Mouse (Mus musculus) spleen, postnatal 10 days (tissue): ENCODE measurements around the gene Tead1.
A peak's percentile ranks its signal among the peaks of the same experiment; 100 is the strongest.

Experiments
- DNase-seq, 2 experiments: peaks; one replicate each; pipeline ENCODE4 v3.0.0; 2021 to 2022; ENCODE audit warnings: low spot score in 2 of 2

Tead1 gene

DNA sequence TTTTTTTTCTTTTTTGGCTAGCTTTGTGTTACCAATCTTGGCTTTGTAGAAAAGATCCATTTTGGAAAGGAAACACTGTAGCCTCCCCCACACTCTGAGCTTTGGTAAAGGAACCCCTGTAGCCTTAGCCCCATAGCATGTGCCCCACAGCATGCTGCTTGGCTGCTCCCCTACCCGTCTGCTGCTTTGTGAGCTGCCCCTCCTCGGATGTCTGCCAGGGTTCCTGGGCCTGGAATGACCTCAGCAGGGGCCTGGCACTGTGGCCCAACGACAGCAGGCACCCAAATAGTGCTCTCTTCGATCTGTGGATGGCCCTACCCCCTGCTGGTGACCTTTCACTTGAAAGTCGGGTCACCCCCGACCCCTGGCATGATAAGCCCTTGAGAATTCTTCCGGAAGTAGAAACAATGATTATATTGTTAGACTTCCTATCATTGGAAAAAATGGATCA is 177.0 kb downstream of the Tead1 start:
- no peak for DNase-seq

DNA sequence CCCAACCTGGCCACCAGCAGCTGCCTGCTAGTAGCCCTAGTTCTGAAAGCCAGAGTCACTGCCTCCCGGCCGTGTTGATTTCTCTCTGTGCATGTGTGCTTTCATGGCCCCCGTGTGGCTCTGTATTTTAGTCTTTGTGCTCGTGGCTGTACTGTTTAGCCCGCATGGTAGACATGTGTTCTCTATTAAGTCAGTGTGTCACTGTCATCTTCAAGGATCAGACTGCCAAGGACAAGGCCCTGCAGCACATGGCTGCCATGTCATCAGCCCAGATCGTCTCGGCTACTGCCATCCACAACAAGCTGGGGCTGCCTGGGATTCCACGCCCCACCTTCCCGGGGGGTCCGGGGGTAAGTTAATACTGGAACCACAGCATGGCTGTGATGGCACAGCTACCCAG is 177.5 kb downstream of the Tead1 start:
- no peak for DNase-seq

DNA sequence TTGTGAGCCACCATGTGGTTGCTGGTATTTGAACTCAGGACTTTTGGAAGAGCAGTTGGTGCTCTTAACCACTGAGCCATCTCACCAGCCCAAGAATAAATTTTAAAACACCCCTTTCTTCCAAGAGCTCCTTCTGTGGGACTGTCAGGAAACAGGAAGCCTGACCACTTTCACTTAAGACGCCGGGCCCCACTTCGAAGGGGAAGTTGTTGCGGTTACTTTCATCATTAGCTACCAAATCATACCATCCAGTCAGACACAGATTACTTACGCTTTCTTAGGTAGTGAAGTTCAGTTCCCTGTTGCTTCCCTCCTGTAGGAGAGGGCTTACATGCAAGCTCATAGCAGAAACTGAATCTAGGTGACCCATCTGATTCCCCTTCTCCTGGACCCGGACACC is 180.8 kb downstream of the Tead1 start:
- DNase-seq = no peak

DNA sequence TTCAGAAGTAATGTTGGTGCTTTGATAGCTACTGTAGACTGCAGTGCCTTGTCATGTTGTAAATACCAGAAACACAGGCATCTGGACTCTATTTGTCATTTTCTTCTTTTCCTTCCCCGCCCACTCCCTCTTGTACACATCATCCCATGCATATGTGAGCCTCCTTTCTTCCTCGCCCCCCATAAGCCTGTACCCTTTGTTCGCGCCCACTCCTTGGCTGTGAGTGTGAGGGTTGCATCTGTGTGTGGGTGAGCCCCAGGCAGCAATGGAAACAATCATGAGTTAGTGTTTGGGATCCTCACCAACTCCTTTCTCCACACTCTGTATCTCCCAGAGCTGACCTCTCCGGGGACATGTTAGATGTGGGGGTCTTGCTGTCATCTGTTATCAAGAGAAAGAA is 183.0 kb downstream of the Tead1 start:
- no peak for DNase-seq

DNA sequence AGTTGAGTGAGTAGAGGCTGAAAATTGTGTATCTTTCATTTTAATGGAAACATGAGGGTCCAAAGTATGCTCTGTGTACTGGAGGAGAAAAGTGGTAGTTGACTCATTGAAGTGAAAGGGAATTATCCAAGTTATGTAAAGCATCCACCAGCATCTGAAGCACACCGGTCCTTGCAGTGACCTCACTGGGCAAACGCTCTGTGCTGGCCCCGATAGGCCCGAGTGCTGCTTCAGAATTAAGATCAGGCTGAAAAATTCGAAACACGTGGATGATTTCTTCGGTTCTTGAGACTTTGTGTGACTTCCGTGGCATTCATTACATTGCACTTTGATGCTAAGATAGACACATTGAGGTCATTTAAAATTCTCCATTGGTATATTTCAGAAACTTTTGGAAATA is 185.1 kb downstream of the Tead1 start:
- DNase-seq = no peak

DNA sequence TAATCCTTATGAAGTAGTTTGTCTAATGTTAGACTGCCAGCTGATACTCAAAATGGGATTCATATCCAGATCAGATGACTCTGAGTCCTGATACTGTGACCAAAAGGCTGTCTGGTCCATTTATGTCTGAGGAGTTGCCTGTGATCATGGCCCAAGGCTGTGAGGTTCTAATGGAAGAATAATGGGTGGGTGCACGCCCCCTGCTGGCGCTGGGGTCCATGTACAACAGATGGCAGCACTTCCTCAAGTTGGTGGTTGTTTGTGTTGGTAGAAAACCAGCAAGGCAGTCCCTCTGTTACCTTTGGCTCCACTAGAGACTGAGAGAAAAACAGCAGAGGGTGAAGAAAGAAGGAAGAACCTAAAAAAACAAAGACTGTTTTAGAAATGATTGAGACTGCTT is 186.6 kb downstream of the Tead1 start:
- peak in 1 of 2 experiments; percentile 49 for DNase-seq

DNA sequence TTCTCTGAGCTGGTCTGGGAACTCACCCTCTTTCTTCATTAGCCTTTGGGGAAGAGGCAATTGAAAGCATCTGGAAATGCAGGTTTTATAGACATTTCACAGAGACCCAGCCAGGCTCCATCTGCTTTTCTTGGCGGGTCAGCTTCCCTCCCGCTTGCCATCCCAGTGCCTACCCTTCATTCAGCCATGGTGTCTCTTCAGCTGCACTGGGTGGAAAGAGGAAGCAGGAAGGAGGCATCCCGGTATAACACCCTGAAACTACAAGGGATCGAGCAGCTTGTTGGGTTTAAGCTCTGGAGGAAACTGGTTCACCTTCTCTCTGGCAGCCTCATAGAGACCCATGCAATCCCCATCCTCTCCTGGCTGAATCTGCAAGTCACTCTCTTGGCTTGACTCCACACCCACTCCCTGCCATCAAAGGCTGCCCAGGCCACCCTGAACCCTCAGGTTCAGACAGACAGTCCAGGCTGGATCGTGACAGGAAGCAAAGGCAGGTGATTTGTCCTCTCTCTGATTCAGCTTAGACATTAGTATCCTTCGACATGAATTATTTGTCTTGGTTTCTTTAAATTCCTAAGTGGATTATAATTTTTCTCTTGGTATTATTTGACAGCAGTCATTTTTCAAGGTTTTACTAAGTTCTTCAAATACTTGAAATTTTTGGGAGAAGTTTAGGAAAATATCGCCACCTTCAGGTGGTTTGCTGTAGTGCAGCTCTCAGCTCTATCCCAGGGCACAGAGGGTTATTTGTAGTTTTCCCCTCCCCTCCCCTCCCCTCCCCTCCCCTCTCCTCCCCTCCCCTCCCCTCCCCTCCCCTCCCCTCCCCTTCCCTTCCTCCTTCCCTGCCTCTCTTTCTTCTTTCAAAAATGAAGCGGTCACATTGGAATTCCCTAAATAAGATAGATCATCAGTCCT is 189.7 kb downstream of the Tead1 start:
- DNase-seq = peak in 1 of 2 experiments; percentile 42

DNA sequence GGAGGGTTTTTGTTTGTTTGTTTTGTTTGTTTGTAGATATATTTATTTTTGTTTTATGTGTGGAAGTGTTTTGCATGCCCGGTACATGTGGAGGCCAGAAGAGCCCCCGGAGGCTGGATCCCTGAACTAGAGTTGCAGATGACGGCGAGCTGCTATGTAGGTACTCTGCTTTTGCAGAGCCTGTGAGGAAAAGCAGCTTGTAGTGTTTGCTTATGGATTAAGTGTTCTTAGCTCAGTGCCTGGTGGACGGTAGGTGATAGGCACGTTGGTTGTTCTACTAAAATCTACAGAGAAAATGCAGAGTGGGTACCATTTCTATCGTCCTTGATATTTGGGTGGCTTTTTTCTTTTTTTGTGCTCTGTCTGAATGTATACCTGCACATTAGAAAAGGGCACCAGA is 192.6 kb downstream of the Tead1 start:
- no peak for DNase-seq

DNA sequence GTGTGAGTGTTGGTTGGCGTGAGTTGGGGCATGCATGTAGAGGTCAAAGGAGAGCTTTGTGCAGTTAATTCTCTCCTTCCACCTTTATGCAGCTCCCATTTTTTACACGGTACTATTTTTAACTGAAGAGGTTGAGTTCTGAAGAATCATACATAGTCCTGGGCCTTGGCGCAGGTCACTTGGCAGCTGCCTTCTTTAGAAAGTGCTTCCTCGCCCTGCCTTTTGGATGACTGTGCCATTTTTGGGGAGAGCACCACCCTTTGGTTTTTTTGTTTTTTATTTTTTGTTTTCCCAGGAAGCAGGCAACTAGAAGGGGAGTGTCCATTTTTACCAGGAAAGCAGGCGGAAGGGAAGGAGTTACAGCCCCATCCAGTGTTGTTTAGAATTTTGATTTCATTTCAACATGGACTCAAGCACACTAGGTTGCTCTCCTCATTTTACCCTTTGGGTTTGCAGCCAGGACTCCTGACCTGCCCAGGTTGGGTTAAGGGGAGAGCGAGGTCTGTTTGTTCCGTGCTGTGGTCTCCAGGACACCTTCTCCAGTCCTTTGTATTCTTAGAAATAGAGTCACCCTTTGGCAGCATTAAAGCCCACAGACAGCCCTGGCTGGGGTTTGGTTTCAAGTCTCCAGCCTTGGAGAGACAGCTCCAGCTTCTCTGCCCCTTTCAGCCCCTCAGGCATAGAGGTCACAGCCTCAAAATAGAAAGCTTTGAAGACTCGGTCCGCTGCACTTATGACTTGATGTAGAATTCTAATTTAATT is 193.5 kb downstream of the Tead1 start:
- no peak for DNase-seq

DNA sequence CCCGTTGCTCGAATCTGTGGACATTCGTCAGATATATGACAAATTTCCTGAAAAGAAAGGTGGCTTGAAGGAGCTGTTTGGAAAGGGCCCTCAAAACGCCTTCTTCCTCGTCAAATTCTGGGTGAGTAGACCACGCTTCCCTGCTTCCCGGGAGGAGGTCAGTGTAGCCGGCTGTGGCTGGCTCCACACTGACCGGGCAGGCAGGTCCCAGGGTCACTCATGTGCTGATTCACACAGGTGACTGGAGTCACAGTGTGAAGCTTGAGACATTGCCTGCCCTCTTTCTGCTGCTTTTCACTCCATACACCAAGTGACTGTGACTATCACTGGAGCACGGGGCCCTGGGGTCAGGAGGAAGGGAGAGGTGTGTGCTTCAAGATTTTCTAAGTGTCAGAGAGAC is 197.0 kb downstream of the Tead1 start:
- DNase-seq = no peak

DNA sequence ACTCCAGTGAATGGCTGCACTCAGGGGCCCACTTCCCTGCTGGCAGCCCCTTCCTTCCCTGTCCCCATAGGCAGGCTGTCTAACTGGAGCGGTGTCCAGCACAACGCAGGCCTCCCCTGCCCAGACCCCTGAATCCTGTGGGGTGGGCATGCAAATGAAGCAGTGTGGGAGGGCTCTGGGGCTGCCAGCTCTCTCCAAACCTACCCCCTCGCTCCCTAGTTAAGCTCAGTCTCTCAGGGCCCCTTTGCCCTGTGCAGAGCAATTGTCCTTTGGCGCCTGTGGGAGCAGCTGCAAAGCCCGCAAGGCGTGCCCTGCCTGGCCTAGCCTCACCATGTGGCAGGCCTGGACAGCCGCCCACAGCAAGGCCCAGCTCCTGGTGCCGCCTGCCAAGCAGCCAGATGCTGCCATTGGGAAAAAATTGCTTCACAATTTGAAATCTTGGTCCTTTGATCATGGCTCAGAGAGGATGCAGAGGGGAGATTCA is 204.7 kb downstream of the Tead1 start:
- DNase-seq = no peak

DNA sequence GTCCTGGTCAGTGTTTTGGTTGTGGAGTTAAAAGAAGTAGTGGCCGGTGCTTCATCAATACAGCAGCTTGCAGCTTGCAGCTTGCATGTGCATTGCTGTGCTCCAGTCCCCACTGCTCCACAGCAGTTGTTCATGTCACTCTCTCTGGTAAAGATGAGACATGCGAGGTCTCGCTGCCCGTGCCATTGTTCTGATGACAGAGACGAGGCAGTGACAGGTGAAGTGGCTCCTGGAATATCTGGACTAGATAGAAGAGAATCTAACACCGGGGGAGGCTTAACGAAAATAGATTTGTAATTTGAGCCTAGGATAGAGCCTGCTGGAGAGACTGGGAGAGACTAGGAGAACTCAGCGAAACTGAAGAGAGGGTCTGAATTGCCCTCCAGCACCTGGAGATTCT is 206.4 kb downstream of the Tead1 start:
- DNase-seq = no peak

DNA sequence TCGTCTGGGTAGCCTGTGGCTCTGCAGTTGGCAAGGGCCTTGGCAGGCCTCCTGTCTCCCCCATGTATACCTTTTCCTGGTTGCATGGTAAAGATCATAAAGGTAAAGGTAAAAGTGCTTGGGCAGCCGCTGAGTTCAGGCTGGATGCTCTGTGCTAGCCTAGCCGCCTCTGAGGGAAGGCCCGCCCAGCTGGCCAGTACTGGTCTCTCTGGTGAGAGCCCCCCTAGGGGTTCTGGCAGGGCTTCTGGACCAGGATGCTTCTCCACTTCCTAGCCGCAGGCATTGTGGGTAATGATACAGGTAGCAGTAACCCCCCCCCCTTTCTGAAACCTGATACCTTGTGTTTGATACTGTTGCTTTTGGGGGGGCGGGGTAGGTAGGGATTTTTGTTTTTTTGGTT is 212.8 kb downstream of the Tead1 start:
- no peak for DNase-seq

DNA sequence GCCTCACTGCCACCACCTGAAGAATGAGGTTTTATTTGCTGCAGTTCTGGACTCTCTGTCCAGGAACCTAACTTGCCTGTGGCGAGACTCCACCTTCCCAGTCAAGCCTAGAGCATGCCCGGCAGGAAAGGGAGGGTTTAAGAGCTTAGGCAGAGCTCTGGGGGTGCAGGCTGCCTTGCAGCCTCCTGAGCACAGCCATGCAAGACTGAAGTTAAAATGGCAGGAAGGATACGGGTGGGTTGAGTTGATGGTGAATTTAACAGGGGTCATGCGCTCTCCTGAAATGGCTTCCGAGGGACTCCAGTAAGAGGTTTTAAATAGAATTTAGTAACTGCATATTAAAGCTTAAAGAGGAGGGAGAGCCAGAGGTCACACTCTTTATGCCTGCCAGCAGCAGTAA is 213.5 kb downstream of the Tead1 start:
- DNase-seq = no peak

DNA sequence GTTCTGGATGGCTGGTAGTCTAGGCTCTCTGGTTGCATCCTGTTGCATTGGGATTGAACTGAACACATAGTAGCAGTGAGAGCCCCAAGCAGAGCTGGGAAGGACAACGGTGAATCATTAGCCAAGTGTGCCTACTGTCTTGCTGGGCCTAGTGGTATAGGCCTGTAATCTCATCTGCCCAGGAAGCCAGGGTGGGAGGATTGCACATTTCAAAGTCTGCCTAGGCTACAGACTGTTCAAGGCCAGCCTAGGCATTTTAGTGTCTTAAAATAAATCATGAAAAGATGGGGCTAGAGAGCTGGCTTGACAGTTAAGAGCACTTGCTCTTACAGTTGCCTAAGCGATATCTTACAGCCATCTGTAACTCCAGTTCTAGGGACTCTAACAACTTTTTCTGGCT is 217.2 kb downstream of the Tead1 start:
- no peak for DNase-seq

DNA sequence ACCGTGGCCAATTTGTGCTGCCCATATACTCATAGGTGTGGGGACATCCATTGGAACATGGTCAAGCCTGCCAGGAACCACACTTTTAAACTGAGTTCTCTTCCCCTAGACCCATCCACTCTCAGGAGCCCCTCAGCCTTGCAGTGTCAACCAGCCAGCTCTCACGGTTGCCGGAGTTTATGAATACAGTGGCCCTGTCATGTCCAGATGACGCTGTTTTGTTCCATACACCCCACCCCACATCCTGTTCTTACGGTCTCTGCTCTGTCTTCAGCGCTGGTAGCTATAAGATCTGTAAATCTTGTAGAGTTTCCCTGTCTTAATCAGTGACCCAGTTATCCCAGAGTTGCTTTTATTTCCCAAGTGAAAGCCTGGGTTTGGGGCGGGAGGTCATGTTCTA is 222.6 kb downstream of the Tead1 start:
- DNase-seq = no peak

DNA sequence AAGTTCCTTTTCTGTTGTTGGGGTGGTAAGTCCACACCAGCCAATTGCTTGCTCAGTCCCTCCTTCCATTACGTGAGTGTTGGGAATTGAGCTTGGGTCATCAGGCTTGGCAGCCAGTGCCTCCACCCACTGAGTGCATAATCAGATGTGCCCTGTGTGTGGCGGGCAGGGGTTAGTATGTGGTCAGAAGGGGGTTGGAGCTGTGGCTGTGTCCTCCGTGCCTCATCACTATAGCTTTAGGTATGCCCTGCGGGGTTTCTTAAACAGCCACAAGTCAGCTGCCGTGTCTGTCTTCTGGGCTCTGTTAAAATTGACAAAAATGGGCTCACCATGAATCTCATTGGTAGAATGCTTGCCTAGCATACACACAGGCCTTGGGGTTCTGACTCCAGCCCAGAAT is 227.7 kb downstream of the Tead1 start:
- no peak for DNase-seq

DNA sequence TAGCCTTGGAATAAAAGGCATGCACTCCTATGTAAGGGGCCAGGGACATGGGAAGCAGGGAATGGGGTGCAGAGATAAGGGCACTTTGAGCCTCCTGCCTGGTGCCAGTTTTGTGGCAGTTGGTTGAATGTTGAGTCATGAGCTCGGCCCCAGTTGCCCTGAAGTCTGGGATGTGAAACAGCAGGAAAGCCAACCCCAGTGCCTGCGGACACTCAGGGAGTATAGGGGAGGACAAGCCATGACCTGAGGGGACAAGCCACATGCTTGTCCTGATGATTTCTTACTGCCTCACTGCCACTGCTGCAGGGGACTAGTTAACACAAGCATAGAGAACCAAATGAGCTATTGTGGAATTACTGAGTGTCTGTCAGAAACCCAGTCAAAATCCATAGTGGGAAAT is 228.3 kb downstream of the Tead1 start:
- DNase-seq = no peak

DNA sequence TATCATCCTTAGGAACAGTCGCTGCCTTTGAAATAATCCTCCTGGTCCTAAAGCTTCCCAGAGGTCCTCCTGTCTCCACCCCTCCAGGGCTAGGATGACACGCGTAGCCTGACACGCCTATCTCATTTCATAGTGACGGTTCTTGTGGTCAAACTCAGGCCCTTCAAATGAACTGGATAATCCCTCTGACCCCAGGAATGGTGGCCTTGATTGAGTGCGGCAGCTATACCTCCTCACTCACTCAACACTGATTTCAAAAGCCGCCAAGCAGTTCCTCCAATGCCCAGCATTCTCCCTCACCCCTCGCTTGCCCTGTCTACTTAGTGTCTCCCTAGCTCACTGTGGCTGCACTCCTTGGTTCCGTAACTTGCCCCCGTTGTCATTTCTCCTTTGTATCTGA is 230.0 kb downstream of the Tead1 start:
- no peak for DNase-seq

DNA sequence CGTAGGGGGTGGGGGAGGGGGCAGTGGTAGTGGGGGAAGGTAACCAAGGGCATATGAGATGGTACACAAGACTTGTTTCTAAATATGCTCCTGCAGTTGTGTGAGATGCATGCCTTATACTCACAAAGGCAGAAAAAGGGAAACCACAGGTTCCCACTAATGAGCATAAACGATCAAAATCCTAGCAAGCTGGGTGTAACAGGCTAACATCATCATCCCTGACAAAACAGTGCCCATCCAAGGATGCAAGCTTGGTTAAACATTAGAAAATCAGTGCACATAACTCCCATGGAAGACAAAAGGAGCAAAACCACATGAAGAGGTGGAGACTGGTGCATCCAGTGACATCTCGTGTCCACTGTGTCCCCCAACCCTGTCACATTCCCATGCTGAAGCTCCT is 233.9 kb downstream of the Tead1 start:
- DNase-seq = no peak

DNA sequence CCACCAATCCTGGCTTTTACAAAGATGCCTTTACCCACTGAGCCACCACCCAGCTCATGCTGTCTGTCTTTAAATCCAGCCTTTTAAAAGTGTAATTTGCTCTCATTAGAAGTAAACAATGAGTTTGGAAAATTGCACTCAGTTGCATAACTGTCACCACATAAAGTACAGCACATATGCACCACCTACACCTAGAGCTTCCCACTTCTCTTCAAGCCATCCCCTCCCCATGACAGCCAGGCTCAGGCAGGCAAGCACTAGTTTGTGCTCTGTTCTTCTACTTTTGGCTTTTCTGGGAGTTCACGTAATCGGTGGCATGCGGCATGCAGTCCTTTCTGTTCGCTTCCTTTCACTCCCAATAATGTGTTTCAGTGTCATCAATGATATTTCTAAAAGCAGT is 236.5 kb downstream of the Tead1 start:
- no peak for DNase-seq

DNA sequence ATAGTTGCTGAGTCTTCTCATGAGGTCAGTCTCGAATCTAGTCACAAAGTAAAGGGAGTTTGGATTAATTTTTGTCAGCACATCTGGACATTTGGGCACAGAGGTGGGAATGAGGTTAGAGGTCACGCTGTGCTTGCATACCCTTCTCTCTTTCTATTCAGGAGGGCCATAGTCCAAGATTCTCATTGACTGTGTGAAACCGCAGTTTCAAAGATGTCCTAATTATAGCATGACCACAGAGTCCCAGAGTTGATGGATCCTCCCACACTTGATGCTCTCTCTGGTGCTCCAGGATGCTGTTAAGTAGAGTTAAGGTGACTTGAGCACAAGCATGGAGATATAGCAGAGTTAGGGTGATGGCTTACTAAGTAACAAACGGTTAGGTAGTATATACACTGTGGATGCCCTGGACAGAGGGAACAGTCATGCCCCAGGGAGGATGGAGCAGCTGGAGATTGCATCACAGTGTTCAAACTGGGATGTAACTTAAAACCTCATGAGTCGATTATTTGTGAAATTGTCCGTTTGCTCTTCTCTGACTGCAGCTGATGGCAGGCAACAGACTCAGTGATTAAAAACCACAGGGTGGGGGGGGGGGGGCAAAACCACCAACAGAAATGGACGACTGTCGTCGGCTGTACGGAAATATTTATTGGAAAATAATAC is 238.6 kb downstream of the Tead1 start:
- DNase-seq = no peak
